Mouse (Mus musculus) ES-CJ7 (cell line): ENCODE results near the gene Acvr2b.

Source experiments
- DNase-seq: peaks from one replicate; pipeline ENCODE4 v3.0.0; 2011; ENCODE audit warnings: low read depth, low spot score

The Acvr2b gene

DNA sequence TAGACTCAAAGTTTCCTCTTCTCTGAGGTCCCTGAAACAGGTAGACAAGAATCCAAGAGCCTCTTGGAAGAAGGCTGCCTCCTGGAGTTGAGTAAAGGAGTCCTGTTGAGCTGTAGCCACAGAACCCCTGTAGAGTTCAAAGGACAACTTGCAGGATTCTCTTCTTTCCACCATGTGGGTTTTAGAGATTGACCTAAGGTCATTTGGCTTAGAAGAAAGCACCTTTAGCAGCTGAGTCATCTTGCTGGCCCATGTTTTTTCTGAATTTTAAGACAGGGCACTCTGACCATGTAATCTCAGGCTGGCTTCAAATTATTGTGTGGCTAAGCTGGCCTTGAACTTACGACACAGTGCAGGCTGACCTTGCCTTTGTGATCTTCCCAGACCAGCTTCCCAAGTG lies 71.1 kb downstream of the Acvr2b start:
- no peak for DNase-seq

DNA sequence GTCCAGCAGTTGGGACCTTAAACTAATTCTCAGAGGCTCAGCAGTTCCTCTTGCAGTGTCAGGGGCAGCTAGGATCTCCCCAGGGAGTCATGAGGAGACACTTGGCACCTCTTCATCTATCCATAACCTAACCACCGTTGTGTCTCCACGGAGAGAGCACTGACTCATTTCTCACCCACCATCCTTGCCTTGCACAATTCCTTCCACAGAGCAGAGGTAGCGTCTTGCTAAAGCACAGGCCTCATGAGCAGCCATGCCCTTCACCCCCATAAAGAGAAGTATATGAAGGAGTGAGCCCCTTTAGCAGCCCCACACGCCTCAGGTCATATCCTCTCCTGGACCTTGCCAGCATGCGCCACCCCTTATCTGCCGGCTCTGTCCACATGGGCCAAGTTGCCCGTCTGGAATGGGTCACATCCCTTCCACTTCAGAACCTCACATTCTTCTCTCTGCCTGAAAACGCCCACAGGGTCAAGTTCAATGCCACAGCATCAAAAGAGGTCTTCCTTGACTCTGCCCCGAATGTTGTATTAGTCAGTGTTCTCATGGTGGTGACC lies 71.8 kb downstream of the Acvr2b start:
- no peak for DNase-seq

DNA sequence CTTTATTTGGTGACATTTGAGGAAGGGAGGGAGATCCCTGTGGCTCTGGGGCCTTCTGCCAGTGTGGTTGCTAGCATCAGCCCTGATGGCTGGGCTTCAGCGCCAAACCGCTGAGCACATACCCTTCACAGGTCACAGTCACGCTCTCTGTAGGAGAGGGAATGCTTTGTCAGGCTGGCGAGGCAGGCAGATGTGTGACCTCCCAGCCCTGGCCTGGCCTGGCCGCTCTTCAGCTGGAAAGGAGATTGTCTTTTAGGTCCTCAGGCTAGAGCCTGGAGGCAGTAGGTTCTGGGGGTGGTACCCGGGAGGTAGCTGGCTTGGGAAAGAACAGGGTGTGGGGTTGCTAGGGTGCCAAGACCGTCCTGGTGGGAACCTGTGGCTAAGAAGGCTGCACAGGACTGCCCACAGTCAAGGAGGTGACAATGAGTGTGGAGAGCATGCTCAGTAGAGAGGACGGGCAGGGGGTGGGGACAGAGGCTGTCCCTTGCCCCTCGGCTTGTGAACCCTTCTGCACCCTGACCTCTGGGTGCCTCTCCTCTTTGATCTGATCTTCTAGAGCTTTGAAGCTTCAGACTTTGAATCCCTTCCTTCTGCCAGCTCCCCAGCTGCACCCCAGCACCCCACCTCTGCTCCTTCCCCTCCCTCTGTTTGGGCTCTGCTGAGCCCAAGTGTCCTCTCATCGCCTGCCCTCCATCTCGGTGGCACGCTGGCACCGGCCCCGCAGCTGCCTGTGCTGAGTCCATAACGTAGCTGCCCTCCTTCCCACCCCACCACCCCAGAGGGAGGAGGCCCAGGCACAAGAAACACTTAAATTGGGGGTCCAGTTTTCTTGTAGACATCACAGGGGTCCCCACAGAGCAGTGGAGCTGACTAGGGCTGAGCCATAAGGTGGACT lies 73.0 kb downstream of the Acvr2b start:
- no peak for DNase-seq

DNA sequence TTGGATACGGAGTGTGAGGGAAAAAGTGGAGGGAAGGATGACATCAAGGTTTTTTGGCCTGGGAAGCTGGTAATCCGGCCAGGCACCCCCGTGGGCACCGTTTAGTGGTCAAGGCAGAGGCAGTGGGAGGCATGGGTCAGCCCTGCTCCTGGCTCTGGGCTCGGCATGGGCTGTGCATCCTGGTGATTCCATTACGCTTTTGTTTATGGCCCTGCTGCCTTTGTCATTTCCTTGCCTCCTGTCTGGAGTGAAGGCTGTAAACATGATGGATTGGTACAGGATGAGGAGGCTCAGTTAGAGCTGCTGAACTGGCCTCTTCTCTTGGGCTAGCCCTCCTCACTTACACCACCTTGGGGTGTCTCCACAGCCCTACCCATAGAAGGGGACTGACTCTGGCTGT lies 75.8 kb downstream of the Acvr2b start:
- no peak for DNase-seq

DNA sequence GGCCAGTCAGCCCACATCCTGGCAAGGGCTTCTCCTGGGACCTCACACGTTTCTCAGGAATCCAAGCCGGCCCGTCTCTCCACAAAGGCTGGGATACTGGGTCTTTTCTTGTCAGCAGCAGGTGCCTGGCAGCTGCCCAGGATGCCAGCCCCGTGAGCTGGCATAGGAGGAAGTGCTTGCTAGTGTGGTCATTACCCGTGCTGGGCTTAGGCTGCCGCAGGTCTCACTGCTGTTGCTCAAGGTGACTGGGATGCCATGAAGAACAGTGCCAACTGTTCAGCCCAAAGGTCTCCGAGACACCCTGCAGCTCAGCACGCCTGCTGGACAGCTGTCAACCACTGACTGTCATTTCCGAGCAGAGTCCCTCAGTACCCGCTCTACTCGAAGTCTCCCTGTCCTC lies 76.4 kb downstream of the Acvr2b start:
- no peak for DNase-seq

DNA sequence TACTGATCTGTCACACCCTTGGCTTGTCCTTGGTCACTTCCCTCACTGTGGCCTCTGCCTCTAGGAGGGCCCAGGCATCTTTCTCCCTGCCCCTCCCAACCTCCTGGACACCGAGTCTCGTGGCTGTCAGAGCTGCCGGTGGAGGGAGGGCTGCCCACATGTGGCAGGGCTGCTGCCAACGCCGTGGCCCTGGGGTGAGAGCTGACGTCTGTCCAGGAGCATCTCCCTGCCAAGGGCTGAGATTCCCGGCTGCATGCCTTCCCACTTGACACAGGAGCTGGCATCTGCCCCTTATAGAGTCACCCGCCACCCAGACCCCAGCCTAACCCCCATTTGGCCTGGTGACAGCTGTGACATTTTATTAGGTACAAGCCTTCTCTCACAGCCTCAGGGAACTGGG lies 77.4 kb downstream of the Acvr2b start:
- no peak for DNase-seq

DNA sequence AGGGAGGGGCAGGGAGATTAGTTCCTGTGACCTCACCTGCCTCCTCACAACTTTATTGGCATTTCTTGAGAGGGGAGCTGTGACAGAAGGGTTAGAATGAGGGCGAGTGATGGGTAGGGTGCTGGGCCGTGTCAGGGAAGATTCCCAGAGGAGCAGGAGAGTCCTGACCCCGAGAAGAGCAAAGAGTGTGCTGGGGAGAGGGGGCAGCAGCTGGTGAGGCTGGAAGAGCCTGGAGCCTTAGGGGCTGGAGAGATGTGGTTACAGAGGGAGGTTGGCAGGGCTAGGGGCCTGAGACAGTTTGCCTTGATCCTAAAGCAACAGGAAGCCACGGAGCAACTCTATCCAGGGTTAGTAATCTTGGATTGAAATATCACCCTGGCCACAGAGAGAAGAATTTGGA lies 79.7 kb downstream of the Acvr2b start:
- no peak for DNase-seq

DNA sequence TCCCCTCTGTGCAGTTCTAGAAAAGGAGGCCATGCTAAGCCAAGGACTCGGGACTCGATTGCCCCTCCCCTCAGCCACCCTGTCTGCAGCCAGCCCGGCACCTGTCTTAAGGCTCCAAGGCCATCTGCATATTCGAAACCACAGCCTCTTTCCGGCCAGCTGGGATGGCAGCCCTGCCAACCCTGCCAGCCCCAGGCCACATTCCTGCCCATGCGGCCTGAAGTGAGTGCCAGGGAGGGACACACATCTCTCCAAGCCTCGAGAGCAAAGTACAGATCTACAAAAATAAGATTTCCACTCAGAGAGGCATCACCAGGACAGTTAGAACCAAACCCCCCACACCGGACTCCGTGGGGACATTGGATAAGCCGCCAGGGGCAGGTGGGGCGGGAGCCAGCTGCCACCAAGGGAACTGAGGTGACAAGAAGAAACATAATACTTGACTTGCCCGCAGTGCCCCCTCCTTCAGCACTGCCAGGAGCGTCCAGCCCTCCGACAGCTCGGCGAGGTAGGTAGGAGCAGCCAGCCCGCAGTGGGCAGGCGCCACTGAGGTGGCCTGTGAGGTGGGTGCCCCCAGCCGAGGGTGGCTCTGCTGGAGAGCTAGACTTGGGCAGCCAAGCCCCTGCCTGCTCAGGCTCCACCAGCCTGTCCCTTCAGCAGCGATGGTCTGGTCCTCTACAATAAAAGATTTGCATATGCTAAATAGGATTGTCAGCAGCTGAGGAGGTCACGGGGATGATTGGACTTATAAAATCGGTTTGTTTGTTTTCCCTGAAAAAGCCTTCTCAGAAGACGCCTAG lies 81.8 kb downstream of the Acvr2b start:
- no peak for DNase-seq

DNA sequence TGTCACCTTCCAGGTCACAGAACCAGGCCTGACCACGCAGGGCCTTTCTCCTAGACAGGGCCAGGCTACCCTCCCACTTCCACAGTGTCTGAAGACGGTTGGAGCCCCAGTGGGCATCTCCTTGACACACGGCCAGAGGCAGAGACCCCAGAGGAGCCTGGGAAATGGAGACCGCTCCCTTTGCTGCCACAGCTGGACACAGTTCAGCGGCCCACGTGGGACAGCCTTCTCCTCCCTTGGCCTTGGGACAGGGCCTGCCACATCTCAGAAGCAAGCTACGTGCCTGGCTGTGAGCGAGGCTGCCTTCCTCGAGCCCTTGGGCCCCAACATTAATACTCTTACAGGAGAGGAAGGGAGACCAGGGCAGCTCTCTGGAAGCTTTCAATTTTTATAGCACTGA lies 82.5 kb downstream of the Acvr2b start:
- DNase-seq: no peak
